Mouse (Mus musculus) erythroblast, embryonic 14.5 days (primary cell): Measurements from ENCODE around the gene Epha2.

Experiments used
- GATA1 ChIP-seq: IDR thresholded peaks from 2 replicates; pipeline ENCODE4 v1.6.1; 2012; ENCODE audit warnings: low read length, inconsistent platforms, mixed read lengths
- TAL1 ChIP-seq: IDR thresholded peaks from 3 replicates; pipeline ENCODE4 v1.6.1; 2012; ENCODE audit warnings: low read length, inconsistent platforms, mixed read lengths

DNA sequence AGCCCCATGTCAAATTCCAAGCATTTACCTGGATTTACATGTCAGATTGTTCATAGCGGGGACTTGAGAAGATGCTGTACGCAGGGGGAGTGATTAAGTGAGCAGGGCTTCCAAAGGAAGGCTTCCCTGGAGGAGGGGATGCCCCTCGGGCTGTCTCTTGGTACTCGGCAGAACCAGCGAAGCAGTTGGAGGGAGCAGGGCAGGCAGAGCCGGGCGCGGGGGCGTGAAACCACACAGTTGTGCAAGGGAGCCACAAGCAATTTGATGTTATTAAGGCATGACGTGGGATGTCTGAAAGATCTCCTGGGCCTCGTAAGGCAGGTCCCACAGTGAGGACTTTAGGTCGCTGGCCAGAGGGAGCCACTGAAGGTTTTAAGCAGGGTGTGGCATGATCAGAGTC lies 28.9 kb downstream of the Epha2 start:
- no peak for TF ChIP-seq TAL1
- TF ChIP-seq GATA1, result no peak
